Mouse (Mus musculus) hindbrain, embryonic 14.5 days (tissue): Measurements from ENCODE around the gene Aebp1. TPM values are rescaled to one million over a fixed set of nuclear protein-coding genes. Genes with fewer than 3 reads are reported as not detected.
A peak's percentile ranks its signal among the peaks of the same experiment; 100 is the strongest.

Source experiments
- ATAC-seq: fragments of 200-750 bp; cut with Nextera tagmentation; 2 replicates; pipeline ENCODE4 v1.8.0; 2017; ENCODE audit warnings: moderate number of reproducible peaks, mild to moderate bottlenecking, moderate TSS enrichment, moderate library complexity; ENCODE audit not compliant: low FRiP score
- DNase-seq: peaks from one replicate; pipeline ENCODE4 v3.0.0-alpha.2; 2015; ENCODE audit warnings: low spot score
- H3K27ac ChIP-seq: fragments of 300-500 bp; sonication (generic); 2 replicates; pipeline ENCODE4 v1.5.1; 2014; ENCODE audit warnings: mild to moderate bottlenecking, moderate library complexity
- H3K27me3 ChIP-seq: fragments of 300-500 bp; sonication (generic); 2 replicates; pipeline ENCODE4 v1.6.1; 2014; ENCODE audit warnings: mild to moderate bottlenecking, low read length, mixed read lengths; ENCODE audit not compliant: control insufficient read depth, insufficient read depth
- H3K36me3 ChIP-seq: fragments of 300-500 bp; sonication (generic); replicated peaks from 2 replicates; pipeline ENCODE4 v1.6.1; 2014; ENCODE audit not compliant: control insufficient read depth, insufficient read depth
- H3K4me1 ChIP-seq: fragments of 300-500 bp; sonication (generic); replicated peaks from 2 replicates; pipeline ENCODE4 v1.6.1; 2014; ENCODE audit warnings: antibody characterized with exemption, low read length, mixed read lengths; ENCODE audit not compliant: control insufficient read depth, insufficient read depth
- H3K4me2 ChIP-seq: fragments of 300-500 bp; sonication (generic); replicated peaks from 2 replicates; pipeline ENCODE4 v1.6.1; 2014; ENCODE audit warnings: mild to moderate bottlenecking, moderate library complexity
- H3K4me3 ChIP-seq: fragments of 300-500 bp; sonication (generic); replicated peaks from 2 replicates; pipeline ENCODE4 v1.5.1; 2014; ENCODE audit warnings: mild to moderate bottlenecking, low read length
- H3K9ac ChIP-seq: fragments of 300-500 bp; sonication (generic); 2 replicates; pipeline ENCODE4 v1.6.1; 2014
- H3K9me3 ChIP-seq: fragments of 300-500 bp; sonication (generic); 2 replicates; pipeline ENCODE4 v1.6.1; 2016; ENCODE audit warnings: low read length; ENCODE audit not compliant: control insufficient read depth
- WGBS: fragments of 180-500 bp; shearing (Covaris S2); extraction: QIAGEN DNeasy Blood & Tissue Kit; methylation state at CpG from one replicate; pipeline ENCODE4 v1.1.7; 2014; 5-methylcytosine and 5-hydroxymethylcytosine counted together
- polyA plus RNA-seq: library from polyadenylated mRNA; unstranded; fragments of >200 nt; fragmentation: Nextera tagmentation; extraction: Ambion mirVana; gene quantifications from 2 replicates; pipeline ENCODE4 v1.2.1, GENCODE M21; 2014

Aebp1 gene
- polyA plus RNA-seq, 1 experiment from 2014 or later = 24.4 TPM

DNA sequence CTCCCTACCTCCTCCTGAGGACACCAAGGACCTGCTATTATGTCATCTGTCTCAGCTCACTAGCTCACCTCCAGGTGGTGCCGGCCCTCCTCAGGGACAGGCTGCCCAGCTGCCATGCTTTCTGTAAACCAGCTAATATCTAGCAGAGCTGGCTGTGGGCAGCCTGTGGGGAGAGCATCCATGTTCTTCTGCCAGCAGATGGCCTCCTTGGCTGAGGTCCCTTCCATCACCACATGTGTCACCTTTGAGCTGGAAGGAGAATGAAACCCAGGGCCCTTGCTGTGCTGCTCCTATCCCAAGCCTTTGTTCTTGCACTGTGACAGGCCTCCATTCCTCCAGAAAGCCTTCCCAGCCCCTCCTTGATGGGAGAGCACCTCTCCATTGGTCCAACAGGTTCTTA, 25.6 kb upstream of the Aebp1 start:
- Histone ChIP-seq H3K27ac (no peak overlapping the region), H3K4me2 (no peak overlapping the region), H3K4me3 (no peak overlapping the region), H3K9ac (no peak overlapping the region), H3K4me1 (0 out of 2 replicates have a peak, but pooled peaks cover 13% of the 10 kb centered on the region), H3K36me3 (peaks cover 26% of the 10 kb centered on the region; the same call in 1 of the 2 replicates), H3K27me3 (no peaks in the 10 kb centered on the region), H3K9me3 (no peaks in the 10 kb centered on the region)
- ATAC-seq (no peak), DNase-seq (peak; percentile 32)
- 43% methylated on average over 1 of the region's 1 CpGs for whole genome bisulfite sequencing

DNA sequence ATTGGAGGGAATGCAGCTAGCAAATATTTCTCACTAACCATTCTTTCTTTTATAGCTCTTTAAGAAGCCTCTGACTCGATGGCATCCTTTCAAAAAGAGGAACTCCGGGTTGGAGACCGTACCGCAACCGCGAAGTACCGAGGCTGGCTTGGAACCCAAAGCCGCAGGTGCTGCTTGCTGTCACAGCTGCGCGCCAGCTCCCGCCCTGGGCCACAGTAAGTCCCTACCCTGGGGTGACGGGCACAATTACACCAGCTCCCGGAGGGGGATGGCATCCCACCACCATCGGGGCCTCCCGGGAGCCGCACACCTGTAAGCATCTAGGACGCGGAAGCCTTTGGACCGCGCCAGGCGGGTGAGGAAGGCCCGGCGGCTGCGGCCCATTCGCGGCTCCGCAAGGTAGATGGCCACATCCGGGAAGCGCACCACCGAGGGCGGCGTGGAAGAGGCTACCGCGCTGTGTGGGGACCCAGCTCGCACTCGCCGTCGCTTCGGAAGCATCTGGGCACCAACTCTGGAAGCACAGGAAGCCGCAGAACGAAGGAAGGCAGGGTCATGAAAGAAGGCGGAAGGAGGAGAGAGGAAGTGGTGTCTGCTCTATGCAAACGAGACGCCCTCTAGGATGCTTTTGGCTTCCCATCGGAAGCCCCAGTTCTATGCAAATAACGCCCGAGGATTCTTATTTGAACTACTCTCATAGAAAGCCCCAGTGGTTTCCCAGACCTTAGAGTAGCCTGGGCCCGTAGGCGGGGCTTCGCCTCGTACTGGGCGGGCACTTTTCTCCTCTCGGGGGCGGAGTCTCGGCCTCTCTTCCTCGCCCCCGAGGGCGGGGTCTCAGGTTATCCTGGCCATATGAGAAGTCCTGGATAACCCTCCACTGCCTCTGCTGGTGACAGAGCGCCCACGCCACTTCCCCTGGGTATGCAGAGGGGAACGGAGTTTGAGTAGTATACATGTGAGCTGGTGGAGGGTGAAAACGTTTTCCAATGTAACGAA, 24.2 kb upstream of the Aebp1 start, which contains the start of gene Polm:
Gene Polm (minus strand): TSS at position 766 of the 996 bp plus-strand sequence.
- Histone ChIP-seq H3K9ac (peak within 1 kb of the TSS; percentile 83), H3K36me3 (peaks cover 15% of the 10 kb centered on the region; the same call in 1 of the 2 replicates), H3K9me3 (no peaks in the 10 kb centered on the region), H3K4me3 (peak within 1 kb of the TSS; percentile 70), H3K4me1 (0 out of 2 replicates have a peak, but pooled peaks cover 13% of the 10 kb centered on the region), H3K27ac (peak within 1 kb of the TSS; percentile 72), H3K4me2 (peak within 1 kb of the TSS; percentile 90), H3K27me3 (no peaks in the 10 kb centered on the region)
- under 1% methylated on average over 63 of the region's 63 CpGs for WGBS
- DNase-seq (peak; percentile 91), ATAC-seq (peak; percentile 94)

DNA sequence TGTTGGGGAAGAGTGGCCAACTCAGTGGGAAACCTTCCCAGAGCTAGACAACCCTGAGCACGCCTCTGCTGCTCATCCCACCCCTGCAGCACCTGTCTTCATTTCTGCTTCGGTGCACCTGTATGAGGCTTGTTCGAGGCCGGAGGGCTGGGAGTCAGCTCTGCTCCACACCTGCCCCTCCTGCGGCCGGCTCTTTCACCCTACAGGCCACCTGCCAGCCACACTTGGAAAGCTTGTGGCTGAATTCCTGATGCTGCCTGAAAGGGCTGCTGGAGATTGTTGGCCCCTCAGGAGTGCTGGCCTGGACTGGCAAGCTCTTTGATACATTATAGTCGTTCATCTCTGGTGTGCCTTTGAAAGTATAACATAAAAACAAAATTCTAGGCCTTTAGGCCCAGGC, 21.4 kb upstream of the Aebp1 start:
- no peak overlapping the region for H3K4me2 ChIP-seq
- no peaks in the 10 kb centered on the region for H3K36me3 ChIP-seq
- ATAC-seq (no peak), DNase-seq (no peak)
- whole genome bisulfite sequencing = 82% methylated on average over 7 of the region's 7 CpGs
- no peak overlapping the region for H3K9ac ChIP-seq
- H3K4me3 ChIP-seq = no peak overlapping the region
- H3K9me3 ChIP-seq = no peaks in the 10 kb centered on the region
- H3K27ac ChIP-seq = no peak overlapping the region
- H3K4me1 ChIP-seq = 0 out of 2 replicates have a peak, but pooled peaks cover 13% of the 10 kb centered on the region
- no peaks in the 10 kb centered on the region for H3K27me3 ChIP-seq

DNA sequence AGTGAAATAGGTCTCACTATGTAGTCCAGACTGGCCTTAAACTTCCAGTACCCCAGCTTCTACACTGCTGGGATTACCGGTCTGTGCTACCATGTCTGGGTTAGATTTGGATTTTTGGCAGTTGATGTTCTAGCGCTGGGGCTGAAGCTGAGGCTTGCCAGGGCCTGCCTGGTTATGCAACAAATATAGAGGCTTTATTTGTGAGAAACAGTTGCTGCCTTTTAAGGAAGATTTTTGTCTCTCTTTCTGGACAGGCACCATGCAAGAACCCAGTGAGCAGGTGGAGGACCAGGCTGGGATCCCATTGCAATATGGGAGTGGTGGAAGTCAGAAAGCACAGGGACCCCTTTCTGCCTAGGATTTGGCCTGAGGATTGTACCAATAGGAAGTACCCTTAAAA, 20.0 kb upstream of the Aebp1 start:
- no peak for ATAC-seq
- Histone ChIP-seq H3K9me3 (no peaks in the 10 kb centered on the region), H3K36me3 (no peaks in the 10 kb centered on the region), H3K4me2 (no peak overlapping the region), H3K4me1 (0 out of 2 replicates have a peak, but pooled peaks cover 7% of the 10 kb centered on the region), H3K9ac (no peak overlapping the region), H3K27me3 (no peaks in the 10 kb centered on the region), H3K4me3 (no peak overlapping the region), H3K27ac (no peak overlapping the region)
- WGBS = 94% methylated on average over 2 of the region's 2 CpGs
- no peak for DNase-seq

DNA sequence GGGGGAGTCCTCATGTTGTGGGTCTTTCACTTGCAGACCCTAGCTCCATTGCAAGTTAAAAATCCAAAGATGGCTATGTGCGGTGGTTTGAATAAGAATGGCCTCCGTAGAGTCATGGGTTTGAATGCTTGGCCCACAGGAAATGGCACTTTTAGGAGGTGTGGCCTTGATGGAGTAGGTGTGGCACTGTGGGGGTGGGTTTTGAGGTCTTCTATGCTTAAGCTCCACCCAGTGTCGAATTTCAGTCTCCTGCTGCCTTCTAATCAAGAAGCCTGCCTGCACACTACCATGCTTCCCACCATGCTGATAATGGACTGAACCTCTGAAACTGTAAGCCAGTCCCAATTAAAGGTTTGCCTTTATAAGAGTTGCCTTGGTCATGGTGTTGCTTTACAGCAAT, 18.6 kb upstream of the Aebp1 start:
- H3K4me3 ChIP-seq = no peak overlapping the region
- no peak overlapping the region for H3K4me2 ChIP-seq
- no peaks in the 10 kb centered on the region for H3K4me1 ChIP-seq
- no peaks in the 10 kb centered on the region for H3K9me3 ChIP-seq
- 88% methylated on average over 3 of the region's 3 CpGs for WGBS
- no peak for ATAC-seq
- no peaks in the 10 kb centered on the region for H3K27me3 ChIP-seq
- H3K9ac ChIP-seq = no peak overlapping the region
- no peaks in the 10 kb centered on the region for H3K36me3 ChIP-seq
- no peak for DNase-seq
- no peak overlapping the region for H3K27ac ChIP-seq

DNA sequence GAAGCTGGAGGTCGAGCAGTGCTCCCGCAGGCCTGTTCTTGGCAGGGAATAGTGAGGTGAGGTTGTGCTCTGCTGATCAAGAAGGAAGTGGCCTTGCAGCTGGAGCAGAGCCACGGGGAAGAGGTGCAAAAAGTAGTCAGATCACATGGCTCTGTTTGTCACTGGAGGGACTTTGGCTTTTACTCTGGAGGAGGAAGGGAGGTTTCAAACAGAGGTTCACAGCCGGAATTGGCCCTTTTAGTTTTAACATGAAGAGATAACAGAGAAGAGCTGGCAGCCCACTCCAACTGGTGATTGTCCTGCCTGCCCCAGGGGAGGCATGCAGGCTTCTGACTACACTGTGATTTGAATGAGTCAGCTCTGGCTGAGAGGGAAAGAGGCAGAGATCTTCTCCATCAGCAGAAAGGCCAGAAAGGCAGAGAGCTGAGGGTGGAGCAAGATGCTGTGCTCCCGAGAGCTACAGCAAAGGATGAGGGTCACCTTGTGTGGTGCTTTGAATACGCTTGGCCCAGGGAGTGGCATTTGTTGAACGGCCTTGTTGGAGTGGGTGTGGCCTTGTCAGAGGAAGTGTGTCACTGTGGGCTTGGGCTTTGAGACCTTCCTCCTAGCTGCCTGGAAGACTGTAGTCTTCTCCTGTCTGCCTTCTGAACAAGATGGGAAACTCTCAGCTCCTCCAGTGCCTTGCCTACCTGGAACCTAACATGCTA, 15.0 kb upstream of the Aebp1 start:
- no peak for ATAC-seq
- no peak overlapping the region for H3K4me3 ChIP-seq
- H3K4me1 ChIP-seq = no peaks in the 10 kb centered on the region
- DNase-seq = no peak
- H3K27ac ChIP-seq = no peak overlapping the region
- no peaks in the 10 kb centered on the region for H3K27me3 ChIP-seq
- no peaks in the 10 kb centered on the region for H3K9me3 ChIP-seq
- WGBS = 75% methylated on average over 7 of the region's 7 CpGs
- H3K36me3 ChIP-seq = no peaks in the 10 kb centered on the region
- no peak overlapping the region for H3K9ac ChIP-seq
- H3K4me2 ChIP-seq = no peak overlapping the region

DNA sequence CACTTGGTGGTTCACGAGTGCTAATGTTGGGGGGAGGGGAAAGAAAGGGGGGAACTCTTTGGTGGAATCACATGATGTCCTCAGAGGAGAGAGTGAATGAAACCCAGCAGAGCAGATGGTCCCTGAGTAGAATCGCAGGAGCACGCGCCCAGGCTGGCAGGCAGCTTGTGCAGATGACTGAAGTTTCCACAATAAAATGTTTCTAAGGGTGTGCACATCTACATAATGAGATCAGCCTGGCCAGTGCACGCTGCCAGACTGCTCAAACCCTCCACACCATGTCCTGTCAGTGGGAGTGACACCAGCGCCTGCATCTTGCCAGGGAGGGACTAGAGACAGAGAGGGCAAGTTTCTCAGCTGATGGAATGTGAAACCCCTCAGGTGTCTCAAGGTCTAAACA, 13.0 kb upstream of the Aebp1 start:
- Histone ChIP-seq H3K4me2 (no peak overlapping the region), H3K27me3 (no peaks in the 10 kb centered on the region), H3K27ac (no peak overlapping the region), H3K4me3 (no peak overlapping the region), H3K36me3 (no peaks in the 10 kb centered on the region), H3K9ac (no peak overlapping the region), H3K4me1 (no peaks in the 10 kb centered on the region), H3K9me3 (no peaks in the 10 kb centered on the region)
- ATAC-seq = peak; percentile 43; the same call in 1 of the 2 replicates
- peak; percentile 25 for DNase-seq
- WGBS = 33% methylated on average over 6 of the region's 6 CpGs

DNA sequence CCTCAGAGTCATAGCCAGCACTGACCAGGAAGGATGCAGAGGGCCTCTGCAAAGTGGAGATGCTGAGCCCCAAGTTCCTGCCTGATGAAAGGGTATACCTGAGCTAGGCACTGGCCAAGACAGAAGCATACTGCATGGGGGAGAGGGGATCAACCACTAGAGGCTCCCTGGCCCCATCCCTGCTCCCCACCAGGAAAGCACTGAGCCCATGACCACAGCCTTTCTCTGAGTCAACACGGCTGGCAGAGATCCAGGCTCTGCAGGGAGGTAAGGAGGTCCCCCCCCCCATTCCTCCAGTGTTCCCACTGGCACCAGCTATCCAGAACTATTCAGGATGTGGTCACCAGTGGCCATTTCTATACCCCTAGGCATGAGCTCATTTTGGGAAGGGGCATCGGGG, 12.4 kb upstream of the Aebp1 start:
- no peak for ATAC-seq

DNA sequence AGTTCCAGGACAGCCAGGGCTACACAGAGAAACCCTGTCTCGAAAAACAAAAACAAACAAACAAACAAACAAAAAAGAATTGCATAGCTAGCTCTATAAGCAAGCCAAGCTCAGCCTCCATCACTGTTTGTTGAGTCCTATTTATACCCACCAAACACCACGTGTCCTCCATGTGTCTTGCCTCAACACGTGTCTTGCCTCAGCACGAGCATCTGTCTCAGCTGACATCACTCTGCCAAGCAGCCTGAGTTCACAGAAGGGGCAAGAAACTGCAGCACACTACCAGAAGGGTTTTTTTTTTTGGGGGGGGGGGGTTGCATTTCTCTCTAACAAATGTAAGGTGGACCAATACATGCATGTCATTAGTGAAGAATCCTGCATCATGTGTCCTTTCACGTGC, 11.3 kb upstream of the Aebp1 start:
- Histone ChIP-seq H3K27ac (no peak overlapping the region), H3K36me3 (no peaks in the 10 kb centered on the region), H3K9ac (no peak overlapping the region), H3K4me3 (no peak overlapping the region), H3K4me2 (no peak overlapping the region), H3K27me3 (no peaks in the 10 kb centered on the region), H3K4me1 (no peaks in the 10 kb centered on the region), H3K9me3 (no peaks in the 10 kb centered on the region)
- 77% methylated on average over 5 of the region's 5 CpGs for WGBS
- ATAC-seq (no peak), DNase-seq (no peak)

More for the DNA sequence above, 12.4 kb upstream of the Aebp1 start:
- Histone ChIP-seq H3K9me3 (no peaks in the 10 kb centered on the region), H3K27me3 (no peaks in the 10 kb centered on the region), H3K4me3 (no peak overlapping the region), H3K4me2 (no peak overlapping the region), H3K36me3 (no peaks in the 10 kb centered on the region), H3K9ac (no peak overlapping the region), H3K4me1 (no peaks in the 10 kb centered on the region), H3K27ac (no peak overlapping the region)
- no peak for DNase-seq
- 75% methylated on average over 2 of the region's 2 CpGs for WGBS
